Comparison of ENCODE assay signal across 17 mouse cellular contexts in genomic region chr11:35916466-35917185, GRCm38 (mm10).
DNase-seq lines count a peak whose midpoint lies in the region; ATAC-seq lines count a peak whose summit lies in the region.
"Had no signal": no experiment of that assay in that cellular context is flagged by ENCODE, and none has a peak within 500 bp of the region (broad histone marks: within the 10 kb centered on the region; RNA-seq: fewer than 3 reads in every experiment).

No protein-coding gene starts in this region.

- H3K9me3 ChIP-seq in liver, embryonic 15.5 days (replicated peaks), result no peaks in the 10 kb centered on the region
- H3K9me3 ChIP-seq in liver, embryonic 11.5 days (ENCODE audit: control insufficient read depth, low read length), result no peaks in the 10 kb centered on the region
- H3K9me3 ChIP-seq in intestine, embryonic 16.5 days (ENCODE audit: control insufficient read depth, low read length), result no peaks in the 10 kb centered on the region
- H3K9me3 ChIP-seq in kidney, embryonic 15.5 days (replicated peaks), result no peaks in the 10 kb centered on the region
- H3K9me3 ChIP-seq in stomach, embryonic 16.5 days (replicated peaks; ENCODE audit: control insufficient read depth, low read length), result no peaks in the 10 kb centered on the region
- H3K9me3 ChIP-seq: heart, embryonic 15.5 days; hindbrain, embryonic 10.5 days had no signal

- DNase-seq in liver, embryonic 11.5 days (ENCODE audit: low spot score), result no peak
- DNase-seq in thymus, postnatal 36 days, result no peak
- DNase-seq: adrenal gland, postnatal 10 days; cerebellum, adult 9-11 months; heart, adult 11 months; left cerebral cortex, postnatal 4 days; lung, adult 18-20 months; midbrain, embryonic 14.5 days; right cerebral cortex, adult 18-20 months had no signal

- no peaks in the 10 kb centered on the region for H3K36me3 ChIP-seq in liver, embryonic 15.5 days (replicated peaks)
- H3K36me3 ChIP-seq in liver, embryonic 11.5 days (ENCODE audit: control insufficient read depth, insufficient read depth, low read length), result no peaks in the 10 kb centered on the region
- no peaks in the 10 kb centered on the region for H3K36me3 ChIP-seq in intestine, embryonic 16.5 days (ENCODE audit: control insufficient read depth, insufficient read depth, low read length)
- H3K36me3 ChIP-seq in kidney, embryonic 15.5 days, result no peaks in the 10 kb centered on the region
- no peaks in the 10 kb centered on the region for H3K36me3 ChIP-seq in stomach, embryonic 16.5 days (ENCODE audit: control insufficient read depth, insufficient read depth, low read length)
- H3K36me3 ChIP-seq: G1E; heart, embryonic 15.5 days had no signal

- 61% methylated on average over 8 of the region's 8 CpGs for WGBS in liver, embryonic 15.5 days (ENCODE audit: insufficient replicate concordance)
- WGBS in liver, embryonic 11.5 days, result 75% methylated on average over 8 of the region's 8 CpGs
- WGBS in intestine, embryonic 16.5 days, result 69% methylated on average over 8 of the region's 8 CpGs
- 52% methylated on average over 8 of the region's 8 CpGs for WGBS in kidney, embryonic 15.5 days
- 57% methylated on average over 8 of the region's 8 CpGs for WGBS in stomach, embryonic 16.5 days

- no peak overlapping the region for H3K9ac ChIP-seq in liver, embryonic 15.5 days
- no peak overlapping the region for H3K9ac ChIP-seq in liver, embryonic 11.5 days (ENCODE audit: low read depth, low read length)
- H3K9ac ChIP-seq in intestine, embryonic 16.5 days (ENCODE audit: low read depth, low read length), result no peak overlapping the region
- no peak overlapping the region for H3K9ac ChIP-seq in kidney, embryonic 15.5 days
- H3K9ac ChIP-seq in stomach, embryonic 16.5 days (ENCODE audit: low read length), result no peak overlapping the region
- H3K9ac ChIP-seq: heart, embryonic 15.5 days had no signal

- H3K4me1 ChIP-seq in liver, embryonic 15.5 days (replicated peaks), result 0 out of 2 replicates have a peak, but pooled peaks cover 9% of the 10 kb centered on the region
- H3K4me1 ChIP-seq in liver, embryonic 11.5 days (replicated peaks; ENCODE audit: control insufficient read depth, insufficient read depth, low read length), result no peaks in the 10 kb centered on the region
- H3K4me1 ChIP-seq in intestine, embryonic 16.5 days (ENCODE audit: control insufficient read depth, insufficient read depth, low read length), result peaks cover 36% of the 10 kb centered on the region
- H3K4me1 ChIP-seq in kidney, embryonic 15.5 days, result peaks cover 49% of the 10 kb centered on the region
- 0 out of 2 replicates have a peak, but pooled peaks cover 8% of the 10 kb centered on the region for H3K4me1 ChIP-seq in stomach, embryonic 16.5 days (ENCODE audit: control insufficient read depth, insufficient read depth, low read length)

- 0 out of 2 replicates have a peak, but pooled peaks have one; percentile 25 for ATAC-seq in liver, embryonic 15.5 days (ENCODE audit: insufficient read depth)
- ATAC-seq in liver, embryonic 11.5 days (replicated peaks; ENCODE audit: low FRiP score), result no peak
- peak; percentile 75 for ATAC-seq in intestine, embryonic 16.5 days
- peak; percentile 77 for ATAC-seq in kidney, embryonic 15.5 days (replicated peaks; ENCODE audit: low FRiP score)
- ATAC-seq in stomach, embryonic 16.5 days (ENCODE audit: insufficient read depth, low FRiP score), result no peak
- ATAC-seq in monocyte, adult 5-6 weeks (replicated peaks; ENCODE audit: insufficient number of reproducible peaks, low FRiP score, low TSS enrichment, poor library complexity, severe bottlenecking), result no peak

- H3K27me3 ChIP-seq in liver, embryonic 15.5 days, result no peaks in the 10 kb centered on the region
- H3K27me3 ChIP-seq in liver, embryonic 11.5 days (replicated peaks; ENCODE audit: control insufficient read depth, insufficient read depth, low read length), result no peaks in the 10 kb centered on the region
- no peaks in the 10 kb centered on the region for H3K27me3 ChIP-seq in intestine, embryonic 16.5 days (replicated peaks; ENCODE audit: control insufficient read depth, insufficient read depth, low read length)
- no peaks in the 10 kb centered on the region for H3K27me3 ChIP-seq in kidney, embryonic 15.5 days
- no peaks in the 10 kb centered on the region for H3K27me3 ChIP-seq in stomach, embryonic 16.5 days (ENCODE audit: control insufficient read depth, insufficient read depth, low read length)
- H3K27me3 ChIP-seq: heart, embryonic 15.5 days had no signal

- H3K4me3 ChIP-seq in liver, embryonic 15.5 days (replicated peaks), result no peak overlapping the region
- no peak overlapping the region for H3K4me3 ChIP-seq in liver, embryonic 11.5 days (ENCODE audit: low read depth, low read length)
- no peak overlapping the region for H3K4me3 ChIP-seq in intestine, embryonic 16.5 days (ENCODE audit: low read length)
- no peak overlapping the region for H3K4me3 ChIP-seq in kidney, embryonic 15.5 days (replicated peaks)
- no peak overlapping the region for H3K4me3 ChIP-seq in stomach, embryonic 16.5 days (replicated peaks; ENCODE audit: low read length)
- H3K4me3 ChIP-seq: heart, embryonic 15.5 days; hindbrain, embryonic 10.5 days had no signal

- H3K27ac ChIP-seq in liver, embryonic 15.5 days (replicated peaks), result no peak overlapping the region
- no peak overlapping the region for H3K27ac ChIP-seq in liver, embryonic 11.5 days (ENCODE audit: low read depth, low read length)
- peak overlapping the region; percentile 76 for H3K27ac ChIP-seq in intestine, embryonic 16.5 days (ENCODE audit: low read length)
- peak overlapping the region; percentile 61 for H3K27ac ChIP-seq in kidney, embryonic 15.5 days
- H3K27ac ChIP-seq in stomach, embryonic 16.5 days (ENCODE audit: low read length), result peak overlapping the region; percentile 16; the same call in 1 of the 2 replicates
- H3K27ac ChIP-seq: heart, embryonic 15.5 days; hindbrain, embryonic 10.5 days had no signal

- no peak overlapping the region for H3K4me2 ChIP-seq in liver, embryonic 15.5 days
- no peak overlapping the region for H3K4me2 ChIP-seq in liver, embryonic 11.5 days
- no peak overlapping the region; the same call in 1 of the 2 replicates for H3K4me2 ChIP-seq in intestine, embryonic 16.5 days (ENCODE audit: low read depth, low read length)
- no peak overlapping the region for H3K4me2 ChIP-seq in kidney, embryonic 15.5 days
- no peak overlapping the region for H3K4me2 ChIP-seq in stomach, embryonic 16.5 days (ENCODE audit: low read depth, low read length)
- H3K4me2 ChIP-seq: heart, embryonic 15.5 days had no signal

Comparison
In these comparisons a context has a peak if more than half of its experiments do, and no peak if none do; other contexts are left out.
1. ATAC-seq: peak in liver, embryonic 15.5 days (single experiment), intestine, embryonic 16.5 days (single experiment) and kidney, embryonic 15.5 days (single experiment); none in liver, embryonic 11.5 days (single experiment), stomach, embryonic 16.5 days (single experiment) and monocyte, adult 5-6 weeks (single experiment).
2. H3K27ac ChIP-seq: peak in intestine, embryonic 16.5 days (single experiment), kidney, embryonic 15.5 days (single experiment) and stomach, embryonic 16.5 days (single experiment); none in liver, embryonic 15.5 days (single experiment) and liver, embryonic 11.5 days (single experiment).